Mouse (Mus musculus): ENCODE measurements around the gene Chchd6. TPM values are rescaled to one million over a fixed set of nuclear protein-coding genes. Genes with fewer than 3 reads are reported as not detected.

The Chchd6 gene
- polyA plus RNA-seq, 1 experiment: 167 TPM

- TF ChIP-seq POLR2A (IDR thresholded peaks at IDR 0.05; ENCODE audit: extremely low read depth, insufficient read depth, low read length): no peak
- no peak for TF ChIP-seq CTCF (IDR thresholded peaks at IDR 0.05; ENCODE audit: extremely low read depth, insufficient read depth, low read length)
- no peak overlapping the region for H3K4me3 ChIP-seq (ENCODE audit: insufficient read depth, low read length)
- H3K27ac ChIP-seq (ENCODE audit: insufficient read depth, low read length): no peak overlapping the region
- peaks cover 6% of the 10 kb centered on the region for H3K4me1 ChIP-seq (ENCODE audit: control insufficient read depth, insufficient read depth, low read length)
Observed at GRCm38 (mm10) chr6:89448736-89449135, 146.7 kb downstream of the Chchd6 start.

- H3K4me3 ChIP-seq (ENCODE audit: insufficient read depth, low read length): no peak overlapping the region
- no peak for TF ChIP-seq POLR2A (IDR thresholded peaks at IDR 0.05; ENCODE audit: extremely low read depth, insufficient read depth, low read length)
- TF ChIP-seq CTCF (IDR thresholded peaks at IDR 0.05; ENCODE audit: extremely low read depth, insufficient read depth, low read length): no peak
- H3K27ac ChIP-seq (ENCODE audit: insufficient read depth, low read length): no peak overlapping the region
- H3K4me1 ChIP-seq (ENCODE audit: control insufficient read depth, insufficient read depth, low read length): no peaks in the 10 kb centered on the region
Observed at GRCm38 (mm10) chr6:89440671-89441070, 154.8 kb downstream of the Chchd6 start.

- Histone ChIP-seq H3K4me3 (ENCODE audit: insufficient read depth, low read length) (no peak overlapping the region), H3K27ac (ENCODE audit: insufficient read depth, low read length) (no peak overlapping the region), H3K4me1 (ENCODE audit: control insufficient read depth, insufficient read depth, low read length) (no peaks in the 10 kb centered on the region)
- no peak for TF ChIP-seq CTCF (IDR thresholded peaks at IDR 0.05; ENCODE audit: extremely low read depth, insufficient read depth, low read length)
- TF ChIP-seq POLR2A (IDR thresholded peaks at IDR 0.05; ENCODE audit: extremely low read depth, insufficient read depth, low read length): no peak
Observed at GRCm38 (mm10) chr6:89431920-89432482, 163.5 kb downstream of the Chchd6 start.

- TF ChIP-seq CTCF (IDR thresholded peaks at IDR 0.05; ENCODE audit: extremely low read depth, insufficient read depth, low read length): no peak
- no peak for TF ChIP-seq POLR2A (IDR thresholded peaks at IDR 0.05; ENCODE audit: extremely low read depth, insufficient read depth, low read length)
- Histone ChIP-seq H3K4me1 (ENCODE audit: control insufficient read depth, insufficient read depth, low read length) (no peaks in the 10 kb centered on the region), H3K27ac (ENCODE audit: insufficient read depth, low read length) (no peak overlapping the region), H3K4me3 (ENCODE audit: insufficient read depth, low read length) (no peak overlapping the region)
Observed at GRCm38 (mm10) chr6:89430749-89431148, 164.7 kb downstream of the Chchd6 start.

- Histone ChIP-seq H3K4me1 (ENCODE audit: control insufficient read depth, insufficient read depth, low read length) (no peaks in the 10 kb centered on the region), H3K4me3 (ENCODE audit: insufficient read depth, low read length) (no peak overlapping the region), H3K27ac (ENCODE audit: insufficient read depth, low read length) (no peak overlapping the region)
- TF ChIP-seq POLR2A (IDR thresholded peaks at IDR 0.05; ENCODE audit: extremely low read depth, insufficient read depth, low read length) (no peak), CTCF (IDR thresholded peaks at IDR 0.05; ENCODE audit: extremely low read depth, insufficient read depth, low read length) (no peak)
Observed at GRCm38 (mm10) chr6:89428661-89429375, 166.6 kb downstream of the Chchd6 start.

- no peak for TF ChIP-seq CTCF (IDR thresholded peaks at IDR 0.05; ENCODE audit: extremely low read depth, insufficient read depth, low read length)
- no peak for TF ChIP-seq POLR2A (IDR thresholded peaks at IDR 0.05; ENCODE audit: extremely low read depth, insufficient read depth, low read length)
- no peak overlapping the region for H3K27ac ChIP-seq (ENCODE audit: insufficient read depth, low read length)
- H3K4me3 ChIP-seq (ENCODE audit: insufficient read depth, low read length): no peak overlapping the region
- no peaks in the 10 kb centered on the region for H3K4me1 ChIP-seq (ENCODE audit: control insufficient read depth, insufficient read depth, low read length)
Observed at GRCm38 (mm10) chr6:89424461-89424860, 171.0 kb downstream of the Chchd6 start.

- TF ChIP-seq POLR2A (IDR thresholded peaks at IDR 0.05; ENCODE audit: extremely low read depth, insufficient read depth, low read length) (no peak), CTCF (IDR thresholded peaks at IDR 0.05; ENCODE audit: extremely low read depth, insufficient read depth, low read length) (no peak)
- no peak overlapping the region for H3K27ac ChIP-seq (ENCODE audit: insufficient read depth, low read length)
- no peak overlapping the region for H3K4me3 ChIP-seq (ENCODE audit: insufficient read depth, low read length)
- H3K4me1 ChIP-seq (ENCODE audit: control insufficient read depth, insufficient read depth, low read length): no peaks in the 10 kb centered on the region
Observed at GRCm38 (mm10) chr6:89422621-89423020, 172.8 kb downstream of the Chchd6 start.

GRCm38 (mm10) chr6:89421922-89422321 is 173.5 kb downstream of the Chchd6 start:
- TF ChIP-seq CTCF (IDR thresholded peaks at IDR 0.05; ENCODE audit: extremely low read depth, insufficient read depth, low read length) (no peak), POLR2A (IDR thresholded peaks at IDR 0.05; ENCODE audit: extremely low read depth, insufficient read depth, low read length) (no peak)
- Histone ChIP-seq H3K4me3 (ENCODE audit: insufficient read depth, low read length) (no peak overlapping the region), H3K27ac (ENCODE audit: insufficient read depth, low read length) (no peak overlapping the region)

GRCm38 (mm10) chr6:89421503-89421902 is 173.9 kb downstream of the Chchd6 start:
- no peak for TF ChIP-seq CTCF (IDR thresholded peaks at IDR 0.05; ENCODE audit: extremely low read depth, insufficient read depth, low read length)
- TF ChIP-seq POLR2A (IDR thresholded peaks at IDR 0.05; ENCODE audit: extremely low read depth, insufficient read depth, low read length): no peak
- Histone ChIP-seq H3K4me3 (ENCODE audit: insufficient read depth, low read length) (no peak overlapping the region), H3K4me1 (ENCODE audit: control insufficient read depth, insufficient read depth, low read length) (no peaks in the 10 kb centered on the region), H3K27ac (ENCODE audit: insufficient read depth, low read length) (no peak overlapping the region)

More at GRCm38 (mm10) chr6:89421922-89422321, 173.5 kb downstream of the Chchd6 start:
- H3K4me1 ChIP-seq (ENCODE audit: control insufficient read depth, insufficient read depth, low read length): no peaks in the 10 kb centered on the region

GRCm38 (mm10) chr6:89420756-89421155 is 174.7 kb downstream of the Chchd6 start:
- Histone ChIP-seq H3K4me3 (ENCODE audit: insufficient read depth, low read length) (no peak overlapping the region), H3K4me1 (ENCODE audit: control insufficient read depth, insufficient read depth, low read length) (no peaks in the 10 kb centered on the region), H3K27ac (ENCODE audit: insufficient read depth, low read length) (no peak overlapping the region)
- no peak for TF ChIP-seq POLR2A (IDR thresholded peaks at IDR 0.05; ENCODE audit: extremely low read depth, insufficient read depth, low read length)
- TF ChIP-seq CTCF (IDR thresholded peaks at IDR 0.05; ENCODE audit: extremely low read depth, insufficient read depth, low read length): no peak
